Mouse (Mus musculus) c-Kit-negative CD71-positive TER-119-positive erythroid progenitor cells, embryonic 14.5 days (primary cell): ENCODE results near the gene Gm11938.

ENCODE experiments used
- DNase-seq: peaks from one replicate; pipeline ENCODE4 v3.0.0-alpha.2; 2013; ENCODE audit warnings: low read depth, low spot score

The Gm11938 gene

GRCm38 (mm10) chr11:99574106-99574505 lies 29.0 kb downstream of the Gm11938 start:
- no peak for DNase-seq

GRCm38 (mm10) chr11:99573164-99573563 lies 29.9 kb downstream of the Gm11938 start:
- no peak for DNase-seq

GRCm38 (mm10) chr11:99566530-99566929 lies 36.6 kb downstream of the Gm11938 start, which contains the start of gene Krtap3-1:
Gene Krtap3-1 (minus strand): TSS chr11:99566630.
- no peak for DNase-seq

GRCm38 (mm10) chr11:99562580-99562979 lies 40.5 kb downstream of the Gm11938 start:
- DNase-seq, result no peak

- DNase-seq, result no peak
These were observed 43.7 kb downstream of the Gm11938 start, which contains the start of gene Gm11939 for GRCm38 (mm10) chr11:99559366-99559765. Gene Gm11939 (minus strand): TSS chr11:99559466.

GRCm38 (mm10) chr11:99557976-99558745 lies 44.9 kb downstream of the Gm11938 start:
- DNase-seq, result no peak

GRCm38 (mm10) chr11:99556753-99557152 lies 46.4 kb downstream of the Gm11938 start, which contains the start of gene Krtap3-2:
Gene Krtap3-2 (minus strand): TSS chr11:99556853.
- no peak for DNase-seq

- no peak for DNase-seq
These were observed 46.9 kb downstream of the Gm11938 start for GRCm38 (mm10) chr11:99556195-99556594.
